Mouse (Mus musculus) lung, adult 2 months (tissue): Measurements from ENCODE around the gene Cox20. TPM values are rescaled to one million over a fixed set of nuclear protein-coding genes. Genes with fewer than 3 reads are reported as not detected.
"Not testable (repeated sequence)": the region's sequence is repeated elsewhere in the genome, so short reads cannot be mapped to it uniquely, and the experiment has no call there.

Experiments used
- DNase-seq: peaks from one replicate; pipeline ENCODE4 v3.0.0; 2022
- H3K4me1 ChIP-seq: fragments of 200-500 bp; 2 replicates; pipeline ENCODE4 v1.6.1; 2011; ENCODE audit warnings: low read length; ENCODE audit not compliant: control insufficient read depth, insufficient read depth
- H3K4me3 ChIP-seq: fragments of 200-500 bp; replicated peaks from 2 replicates; pipeline ENCODE3; 2011; ENCODE audit warnings: low read depth, mild to moderate bottlenecking, control low read depth, low read length; ENCODE audit errors: extremely low read depth
- CTCF ChIP-seq: fragments of 200-500 bp; IDR thresholded peaks from 2 replicates; pipeline ENCODE4 v1.5.1; 2011; ENCODE audit warnings: mild to moderate bottlenecking, low read length, control low read depth; ENCODE audit not compliant: insufficient read depth
- POLR2A ChIP-seq: fragments of 200-500 bp; IDR thresholded peaks from 2 replicates; pipeline ENCODE4 v1.6.1; 2011; ENCODE audit warnings: low read depth, mild to moderate bottlenecking, control low read depth, low read length, borderline replicate concordance; ENCODE audit errors: extremely low read depth
- WGBS: fragments of 180-500 bp; shearing (Covaris S2); methylation state at CpG from one replicate; pipeline ENCODE4 v1.1.7; 2018; 5-methylcytosine and 5-hydroxymethylcytosine counted together
- polyA plus RNA-seq: library from polyadenylated mRNA; depleted of rRNA; stranded (reverse); fragments of >200 nt; gene quantifications from 2 replicates; pipeline ENCODE4 v1.2.3, GENCODE M21; 2012

Cox20 gene
- polyA plus RNA-seq, 1 experiment = 12.4 TPM

GRCm38 (mm10) chr1:178294051-178294450, 24.9 kb upstream of the Cox20 start:
- TF ChIP-seq CTCF (no peak), POLR2A (no peak)
- WGBS = 89% methylated on average over 1 of the region's 1 CpGs
- H3K4me1 ChIP-seq = no peaks in the 10 kb centered on the region
- H3K4me3 ChIP-seq = no peak overlapping the region
- DNase-seq = no peak

GRCm38 (mm10) chr1:178301261-178301660, 17.7 kb upstream of the Cox20 start:
- H3K4me1 ChIP-seq, H3K4me3 ChIP-seq, DNase-seq: not testable (repeated sequence)
- 82% methylated on average over 2 of the region's 2 CpGs for WGBS

- peak; percentile 69 for DNase-seq
- no peak for TF ChIP-seq POLR2A
- peak; percentile 57 for TF ChIP-seq CTCF
- Histone ChIP-seq H3K4me1 (no peaks in the 10 kb centered on the region), H3K4me3 (no peak overlapping the region)
- WGBS = 22% methylated on average over 3 of the region's 3 CpGs
These were observed 15.5 kb upstream of the Cox20 start for GRCm38 (mm10) chr1:178303425-178303824.

DNA sequence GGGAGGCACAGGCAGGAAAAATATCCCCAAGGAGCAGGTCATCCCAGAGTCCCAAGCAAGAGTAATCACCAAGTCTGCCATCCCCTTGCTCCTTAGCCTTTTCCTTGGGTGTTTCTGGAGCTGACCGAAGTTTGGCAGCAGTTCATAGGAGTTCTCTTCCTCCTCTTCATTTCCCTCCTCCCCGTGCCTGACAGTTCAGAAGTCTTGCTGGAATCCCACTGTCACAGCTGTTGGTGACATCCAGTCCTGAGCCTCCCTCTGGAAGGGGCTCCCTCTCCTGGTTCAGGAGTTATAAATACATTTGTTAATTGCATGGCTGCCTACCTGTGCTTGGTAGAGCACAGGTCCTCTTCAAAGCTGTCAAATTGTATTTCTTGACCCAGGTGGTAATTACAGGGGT, 9.4 kb upstream of the Cox20 start:
- 49% methylated on average over 2 of the region's 2 CpGs for WGBS
- Histone ChIP-seq H3K4me3 (no peak overlapping the region), H3K4me1 (no peaks in the 10 kb centered on the region)
- DNase-seq = no peak
- TF ChIP-seq CTCF (no peak), POLR2A (no peak)

- Histone ChIP-seq H3K4me3 (no peak overlapping the region), H3K4me1 (no peaks in the 10 kb centered on the region)
- TF ChIP-seq POLR2A = no peak
- TF ChIP-seq CTCF = no peak
- DNase-seq = no peak
- WGBS = 45% methylated on average over 1 of the region's 1 CpGs
These were observed 8.8 kb upstream of the Cox20 start for GRCm38 (mm10) chr1:178310128-178310527.

DNA sequence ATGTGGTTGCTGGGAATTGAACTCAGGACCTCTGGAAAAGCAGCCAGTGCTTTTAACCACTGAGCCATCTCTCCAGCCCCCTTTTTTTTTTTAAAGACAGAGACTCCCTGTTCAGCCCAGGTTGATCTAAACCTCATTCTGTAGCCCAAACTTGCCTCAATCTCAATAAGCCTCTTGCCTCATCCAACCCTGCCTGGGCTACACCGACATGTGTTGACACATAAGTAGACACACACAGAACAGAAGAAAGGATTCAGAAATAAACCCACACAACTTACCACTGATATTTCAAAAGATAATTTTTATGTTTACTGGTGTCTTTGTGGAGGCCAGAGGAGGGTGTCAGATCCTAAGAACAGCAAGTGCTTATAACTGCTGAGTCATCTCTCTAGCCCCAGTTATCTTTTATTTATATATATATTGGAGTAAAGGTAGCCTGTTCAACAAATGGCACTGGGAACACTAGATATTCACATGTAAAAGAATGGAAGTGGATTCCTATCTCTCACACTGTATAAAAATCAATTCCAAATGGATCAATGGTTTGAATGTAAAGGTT, 5.8 kb upstream of the Cox20 start:
- Histone ChIP-seq H3K4me3 (no peak overlapping the region), H3K4me1 (no peaks in the 10 kb centered on the region)
- 81% methylated on average over 1 of the region's 1 CpGs for WGBS
- no peak for DNase-seq
- TF ChIP-seq CTCF (no peak), POLR2A (no peak)

DNA sequence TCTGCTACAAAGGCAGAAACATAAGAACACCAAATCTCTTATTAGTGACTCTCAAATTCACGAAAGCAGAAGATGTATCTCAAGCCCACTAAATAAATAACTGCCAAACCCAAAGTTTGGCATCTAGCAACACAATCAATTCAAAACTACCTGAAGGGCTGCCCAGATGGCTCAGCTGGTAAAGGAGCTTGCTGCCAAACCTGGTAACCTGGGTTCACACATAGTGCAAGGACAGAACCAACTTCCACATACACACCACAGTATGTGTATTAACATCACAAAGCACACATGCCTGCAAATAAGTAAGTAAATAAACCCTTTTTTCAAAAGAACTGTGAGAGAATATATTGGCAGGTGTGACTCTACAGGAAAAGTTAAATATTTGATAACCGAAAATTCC, 4.7 kb upstream of the Cox20 start:
- WGBS = 84% methylated on average over 2 of the region's 2 CpGs

GRCm38 (mm10) chr1:178317275-178318001, 1.5 kb upstream of the Cox20 start:
- Histone ChIP-seq H3K4me3 (peak overlapping the region; percentile 98), H3K4me1 (peaks cover 14% of the 10 kb centered on the region)
- no peak for TF ChIP-seq POLR2A
- no peak for TF ChIP-seq CTCF
- 12% methylated on average over 10 of the region's 10 CpGs for WGBS
- no peak for DNase-seq

More for the DNA sequence above, 4.7 kb upstream of the Cox20 start:
- Histone ChIP-seq H3K4me3 (no peak overlapping the region), H3K4me1 (no peaks in the 10 kb centered on the region)
- no peak for DNase-seq
- TF ChIP-seq CTCF (no peak), POLR2A (no peak)

DNA sequence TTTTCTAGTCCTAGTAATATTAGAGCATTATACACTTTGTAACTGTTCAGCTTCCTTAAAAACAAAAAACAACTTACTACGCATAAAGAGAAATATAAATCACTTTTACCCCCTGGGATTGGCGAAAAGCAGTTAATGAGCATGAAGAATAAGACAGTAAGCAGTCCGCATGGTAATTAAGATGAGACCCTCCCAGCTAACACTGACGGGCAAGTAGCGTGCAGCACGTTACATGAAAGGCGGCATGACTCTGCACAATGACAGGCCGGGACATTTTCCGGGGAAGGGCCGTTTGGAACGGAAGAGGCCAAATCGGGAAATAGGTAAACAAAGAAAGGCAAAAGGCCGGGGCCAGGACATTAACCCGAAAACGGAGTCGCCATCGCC, 935 bp upstream of the Cox20 start:
- no peak for DNase-seq
- under 1% methylated on average over 17 of the region's 17 CpGs for WGBS
- TF ChIP-seq CTCF = no peak
- TF ChIP-seq POLR2A = peak; percentile 85; the same call in 1 of the 2 replicates
- Histone ChIP-seq H3K4me3 (peak overlapping the region; percentile 98), H3K4me1 (peaks cover 14% of the 10 kb centered on the region)

DNA sequence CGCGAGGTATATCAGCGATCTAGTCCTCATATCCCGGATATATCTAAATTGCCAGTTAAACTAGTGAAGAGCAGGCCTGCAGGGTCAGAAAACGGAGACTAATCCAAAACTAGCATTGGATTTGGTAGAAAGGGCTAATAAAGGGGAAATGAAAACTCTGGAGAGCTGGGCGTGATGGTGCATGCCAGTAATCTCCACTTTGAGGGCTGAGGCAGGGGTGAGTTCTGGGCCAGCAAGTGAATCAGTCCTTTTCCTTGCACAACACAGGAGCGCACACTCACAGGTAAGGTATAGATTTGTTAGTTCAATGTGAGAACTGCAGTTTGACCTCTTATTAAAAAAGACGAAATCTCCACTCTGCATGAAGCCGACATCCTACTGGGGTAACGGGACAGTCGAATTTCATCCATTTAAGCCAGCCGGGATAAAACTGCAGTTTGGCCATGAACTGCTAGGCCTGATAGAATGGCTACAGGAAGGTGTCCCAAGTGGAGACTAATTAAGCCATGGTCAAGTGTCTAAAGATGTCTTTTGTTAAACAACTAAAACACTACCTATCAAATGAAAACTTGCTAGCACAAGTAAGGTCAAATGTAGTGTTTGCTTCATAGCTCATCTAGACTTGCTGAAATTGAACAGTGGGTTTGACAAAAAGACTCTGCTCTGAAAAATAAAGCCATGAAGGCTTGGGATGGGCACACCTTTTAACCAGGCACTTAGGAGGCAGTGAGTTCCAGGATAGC, 536 bp downstream of the Cox20 start:
- peaks cover 14% of the 10 kb centered on the region for H3K4me1 ChIP-seq
- H3K4me3 ChIP-seq = peak overlapping the region; percentile 98
- TF ChIP-seq CTCF = no peak
- no peak for TF ChIP-seq POLR2A
- DNase-seq = no peak
- under 1% methylated on average over 12 of the region's 12 CpGs for WGBS
